Mouse (Mus musculus) G1E (cell line): ENCODE measurements around the gene Cnksr1. TPM values are rescaled to one million over a fixed set of nuclear protein-coding genes. Genes with fewer than 3 reads are reported as not detected.

ENCODE experiments used
- ATAC-seq: 2 replicates; pipeline ENCODE4 v1.8.0; 2016; ENCODE audit warnings: mild to moderate bottlenecking; ENCODE audit not compliant: insufficient number of reproducible peaks, poor library complexity, low FRiP score, severe bottlenecking; ENCODE audit errors: extremely low read depth
- DNase-seq: peaks from one replicate; pipeline ENCODE4 v3.0.0; 2012; ENCODE audit warnings: low spot score
- H3K27me3 ChIP-seq: 2 replicates; pipeline ENCODE4 v1.6.1; 2012; ENCODE audit warnings: mild to moderate bottlenecking, low read length, inconsistent platforms; ENCODE audit not compliant: insufficient read depth
- H3K36me3 ChIP-seq: replicated peaks from 2 replicates; pipeline ENCODE3; 2012; ENCODE audit warnings: mild to moderate bottlenecking, inconsistent platforms
- H3K4me1 ChIP-seq: 2 replicates; pipeline ENCODE4 v1.6.1; 2012; ENCODE audit warnings: low read depth, low read length, inconsistent platforms, mixed read lengths; ENCODE audit not compliant: insufficient read depth
- H3K4me3 ChIP-seq: 2 replicates; pipeline ENCODE4 v1.5.1; 2012; ENCODE audit warnings: low read depth, mild to moderate bottlenecking, inconsistent platforms, low read length, moderate library complexity, mixed read lengths
- H3K9me3 ChIP-seq: replicated peaks from 2 replicates; pipeline ENCODE4 v1.6.1; 2012; ENCODE audit warnings: inconsistent platforms
- CTCF ChIP-seq: IDR thresholded peaks from 2 replicates; pipeline ENCODE4 v1.5.1; 2012; ENCODE audit warnings: low read depth, low read length, inconsistent platforms, mixed read lengths
- GATA1 ChIP-seq: IDR thresholded peaks from 2 replicates; pipeline ENCODE4 v1.6.1; 2012; ENCODE audit warnings: borderline replicate concordance, low read length, inconsistent platforms, mixed read lengths
- GATA2 ChIP-seq: IDR thresholded peaks from 2 replicates; pipeline ENCODE4 v1.6.1; 2012; ENCODE audit warnings: low read depth, low read length, inconsistent platforms, borderline replicate concordance
- POLR2AphosphoS5 ChIP-seq: IDR thresholded peaks from 2 replicates; pipeline ENCODE4 v1.6.1; 2012; ENCODE audit warnings: low read depth, low read length, inconsistent platforms; ENCODE audit not compliant: insufficient replicate concordance
- TAL1 ChIP-seq: conservative IDR thresholded peaks from 2 replicates; pipeline ENCODE4 v1.6.1; 2012; ENCODE audit warnings: low read depth, low read length, inconsistent platforms, mixed read lengths
- polyA plus RNA-seq: library from polyadenylated mRNA; stranded (reverse); fragments of >175 nt; gene quantifications from 2 replicates; pipeline ENCODE4 v1.2.3, GENCODE M21; 2012
- total RNA-seq, 2 experiments: library from RNA; stranded (forward) in 1 of 2; stranded (reverse) in 1 of 2; fragments of 200-1000 nt in 1 of 2; fragments of >200 nt in 1 of 2; fragmentation: Nextera tagmentation in 1 of 2; gene quantifications; 2 replicates each; pipeline ENCODE4 v1.2.3; 2014 to 2017

The Cnksr1 gene
- total and polyA plus RNA-seq, 3 experiments, result 0.44 TPM; not detected in 2

GRCm38 (mm10) chr4:134183711-134184110 lies 54.5 kb downstream of the Cnksr1 start:
- no peak overlapping the region for H3K4me3 ChIP-seq
- TF ChIP-seq POLR2AphosphoS5 (no peak), GATA1 (no peak), GATA2 (no peak), CTCF (no peak), TAL1 (no peak)
- ATAC-seq, result no peak
- H3K27me3 ChIP-seq, result no peaks in the 10 kb centered on the region
- DNase-seq, result no peak
- peaks cover 52% of the 10 kb centered on the region for H3K36me3 ChIP-seq
- H3K9me3 ChIP-seq, result no peaks in the 10 kb centered on the region
- H3K4me1 ChIP-seq, result peaks cover 48% of the 10 kb centered on the region

DNA sequence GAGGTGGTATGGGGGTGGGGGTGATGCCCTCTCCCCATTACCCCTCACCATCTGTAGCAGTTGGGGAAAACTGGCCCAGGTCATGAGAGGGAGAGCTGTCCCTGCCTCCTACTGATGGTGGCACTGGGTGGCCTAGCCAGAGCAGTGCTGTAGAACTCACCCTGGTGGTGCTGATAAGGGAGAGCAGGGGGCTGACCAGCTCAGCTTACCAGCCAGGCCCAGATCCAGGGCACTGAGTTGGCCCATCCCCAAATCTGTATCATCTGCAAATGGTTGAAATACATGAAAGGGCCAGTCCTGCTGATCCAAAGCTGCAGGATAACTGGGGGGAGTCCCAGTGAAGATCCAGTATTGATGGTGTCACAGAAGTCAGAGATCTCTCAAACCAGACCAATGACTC lies 56.4 kb downstream of the Cnksr1 start:
- no peaks in the 10 kb centered on the region for H3K9me3 ChIP-seq
- ATAC-seq (no peak), DNase-seq (no peak)
- peaks cover 42% of the 10 kb centered on the region for H3K4me1 ChIP-seq
- no peak overlapping the region for H3K4me3 ChIP-seq
- no peak for TF ChIP-seq TAL1
- no peak for TF ChIP-seq GATA2
- TF ChIP-seq POLR2AphosphoS5, result no peak
- no peak for TF ChIP-seq CTCF
- TF ChIP-seq GATA1, result no peak
- H3K27me3 ChIP-seq, result no peaks in the 10 kb centered on the region
- peaks cover 60% of the 10 kb centered on the region for H3K36me3 ChIP-seq

DNA sequence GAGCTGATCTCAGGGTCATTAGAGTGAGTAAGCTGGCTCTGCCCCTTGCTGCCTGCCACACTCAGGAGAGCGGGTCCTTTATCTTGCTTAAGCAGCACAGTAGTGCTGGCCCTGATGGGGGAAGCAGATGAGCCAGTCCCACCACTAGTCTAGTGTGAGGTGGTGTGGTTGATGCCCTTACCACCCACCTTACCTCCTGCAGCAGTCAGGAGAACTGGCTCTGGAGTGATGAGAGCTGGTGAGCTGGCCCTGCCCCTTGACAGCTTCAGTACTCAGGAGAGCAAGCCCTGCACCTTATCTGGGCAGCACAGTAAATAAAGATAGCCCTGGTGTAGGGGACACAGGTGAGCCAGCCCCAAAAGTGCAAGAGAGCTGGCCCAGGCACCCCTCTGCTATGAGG lies 57.1 kb downstream of the Cnksr1 start:
- Histone ChIP-seq H3K4me1 (peaks cover 39% of the 10 kb centered on the region), H3K4me3 (no peak overlapping the region), H3K36me3 (peaks cover 67% of the 10 kb centered on the region), H3K9me3 (no peaks in the 10 kb centered on the region), H3K27me3 (no peaks in the 10 kb centered on the region)
- DNase-seq (no peak), ATAC-seq (no peak)
- no peak for TF ChIP-seq TAL1
- TF ChIP-seq GATA1, result no peak
- no peak for TF ChIP-seq POLR2AphosphoS5
- no peak for TF ChIP-seq CTCF
- TF ChIP-seq GATA2, result no peak

Other genes starting within 250 kb of the Cnksr1 start
- gene Dhdds, start 237.5 kb downstream of the Cnksr1 start, total RNA-seq (2014; fragmentation: Nextera tagmentation), result 21.1 and 21.7 TPM in 2 replicates
- 12.5 and 13.4 TPM in 2 replicates for gene Dhdds, start 237.5 kb downstream of the Cnksr1 start, total RNA-seq (2017)
- 14.5 and 14.9 TPM in 2 replicates for gene Dhdds, start 237.5 kb downstream of the Cnksr1 start, polyA plus RNA-seq
- gene Lin28a, start 219.6 kb downstream of the Cnksr1 start, total RNA-seq (2014; fragmentation: Nextera tagmentation), result not detected in 2 replicates
- 0.06 and 0.11 TPM in 2 replicates for gene Lin28a, start 219.6 kb downstream of the Cnksr1 start, total RNA-seq (2017)
- not detected in 2 replicates for gene Lin28a, start 219.6 kb downstream of the Cnksr1 start, polyA plus RNA-seq
- not detected in 2 replicates for gene Zfp683, start 184.6 kb downstream of the Cnksr1 start, total RNA-seq (2014; fragmentation: Nextera tagmentation)
- gene Zfp683, start 184.6 kb downstream of the Cnksr1 start, total RNA-seq (2017), result not detected in 2 replicates
- not detected in 2 replicates for gene Zfp683, start 184.6 kb downstream of the Cnksr1 start, polyA plus RNA-seq
- gene Crybg2, start 177.6 kb downstream of the Cnksr1 start, total RNA-seq (2014; fragmentation: Nextera tagmentation), result 0.29 TPM in 1 of 2 replicates, not detected in the other
- gene Crybg2, start 177.6 kb downstream of the Cnksr1 start, total RNA-seq (2017), result 0.12 and 0.60 TPM in 2 replicates
- 0.46 and 0.83 TPM in 2 replicates for gene Crybg2, start 177.6 kb downstream of the Cnksr1 start, polyA plus RNA-seq
- 1.7 and 2.0 TPM in 2 replicates for gene Cd52, start 143.3 kb downstream of the Cnksr1 start, total RNA-seq (2014; fragmentation: Nextera tagmentation)
- 17.5 and 21.1 TPM in 2 replicates for gene Cd52, start 143.3 kb downstream of the Cnksr1 start, total RNA-seq (2017)
- 1.0 and 1.3 TPM in 2 replicates for gene Cd52, start 143.3 kb downstream of the Cnksr1 start, polyA plus RNA-seq
- 6.0 and 13.8 TPM in 2 replicates for gene Ubxn11, start 135.8 kb downstream of the Cnksr1 start, total RNA-seq (2014; fragmentation: Nextera tagmentation)
- gene Ubxn11, start 135.8 kb downstream of the Cnksr1 start, total RNA-seq (2017), result 3.4 and 3.9 TPM in 2 replicates
- gene Ubxn11, start 135.8 kb downstream of the Cnksr1 start, polyA plus RNA-seq, result 11.3 and 13.2 TPM in 2 replicates
- gene Sh3bgrl3, start 109.6 kb downstream of the Cnksr1 start, total RNA-seq (2014; fragmentation: Nextera tagmentation), result 76.6 and 110 TPM in 2 replicates
- 98.4 and 105 TPM in 2 replicates for gene Sh3bgrl3, start 109.6 kb downstream of the Cnksr1 start, total RNA-seq (2017)
- 111 and 202 TPM in 2 replicates for gene Sh3bgrl3, start 109.6 kb downstream of the Cnksr1 start, polyA plus RNA-seq
- 31.4 and 41.7 TPM in 2 replicates for gene Cep85, start 51.3 kb downstream of the Cnksr1 start, total RNA-seq (2014; fragmentation: Nextera tagmentation)
- 47.4 and 64.4 TPM in 2 replicates for gene Cep85, start 51.3 kb downstream of the Cnksr1 start, total RNA-seq (2017)
- 54.9 and 81.9 TPM in 2 replicates for gene Cep85, start 51.3 kb downstream of the Cnksr1 start, polyA plus RNA-seq
- not detected in 2 replicates for gene Gm7534, start 35.4 kb downstream of the Cnksr1 start, total RNA-seq (2014; fragmentation: Nextera tagmentation)
- gene Gm7534, start 35.4 kb downstream of the Cnksr1 start, total RNA-seq (2017), result 0.05 TPM in 1 of 2 replicates, not detected in the other
- not detected in 2 replicates for gene Gm7534, start 35.4 kb downstream of the Cnksr1 start, polyA plus RNA-seq
- not detected in 2 replicates for gene Catsper4, start 11.0 kb downstream of the Cnksr1 start, total RNA-seq (2014; fragmentation: Nextera tagmentation)
- not detected in 2 replicates for gene Catsper4, start 11.0 kb downstream of the Cnksr1 start, total RNA-seq (2017)
- gene Catsper4, start 11.0 kb downstream of the Cnksr1 start, polyA plus RNA-seq, result not detected in 2 replicates
- gene E130218I03Rik, start 5.3 kb upstream of the Cnksr1 start, total RNA-seq (2014; fragmentation: Nextera tagmentation), result not detected in 2 replicates
- 0.16 and 0.23 TPM in 2 replicates for gene E130218I03Rik, start 5.3 kb upstream of the Cnksr1 start, total RNA-seq (2017)
- gene E130218I03Rik, start 5.3 kb upstream of the Cnksr1 start, polyA plus RNA-seq, result 0.11 and 0.19 TPM in 2 replicates
- 9.0 and 10.2 TPM in 2 replicates for gene Zfp593, start 7.2 kb upstream of the Cnksr1 start, total RNA-seq (2014; fragmentation: Nextera tagmentation)
- gene Zfp593, start 7.2 kb upstream of the Cnksr1 start, total RNA-seq (2017), result 9.8 and 10.7 TPM in 2 replicates
- 41.8 and 52.9 TPM in 2 replicates for gene Zfp593, start 7.2 kb upstream of the Cnksr1 start, polyA plus RNA-seq
- not detected in 2 replicates for gene Gm30191, start 8.5 kb upstream of the Cnksr1 start, total RNA-seq (2014; fragmentation: Nextera tagmentation)
- gene Gm30191, start 8.5 kb upstream of the Cnksr1 start, total RNA-seq (2017), result not detected in 2 replicates
- not detected in 2 replicates for gene Gm30191, start 8.5 kb upstream of the Cnksr1 start, polyA plus RNA-seq
- gene Grrp1, start 15.7 kb upstream of the Cnksr1 start, total RNA-seq (2014; fragmentation: Nextera tagmentation), result not detected in 2 replicates
- not detected in 2 replicates for gene Grrp1, start 15.7 kb upstream of the Cnksr1 start, total RNA-seq (2017)
- not detected in 2 replicates for gene Grrp1, start 15.7 kb upstream of the Cnksr1 start, polyA plus RNA-seq
- gene Pdik1l, start 49.5 kb upstream of the Cnksr1 start, total RNA-seq (2014; fragmentation: Nextera tagmentation), result 40.5 and 42.9 TPM in 2 replicates
- gene Pdik1l, start 49.5 kb upstream of the Cnksr1 start, total RNA-seq (2017), result 43.3 and 53.2 TPM in 2 replicates
- gene Pdik1l, start 49.5 kb upstream of the Cnksr1 start, polyA plus RNA-seq, result 3.2 and 4.0 TPM in 2 replicates
- not detected in 2 replicates for gene Trim63, start 76.7 kb upstream of the Cnksr1 start, total RNA-seq (2014; fragmentation: Nextera tagmentation)
- gene Trim63, start 76.7 kb upstream of the Cnksr1 start, total RNA-seq (2017), result not detected in 2 replicates
- not detected in 2 replicates for gene Trim63, start 76.7 kb upstream of the Cnksr1 start, polyA plus RNA-seq
- 3.8 and 4.6 TPM in 2 replicates for gene Slc30a2, start 104.8 kb upstream of the Cnksr1 start, total RNA-seq (2014; fragmentation: Nextera tagmentation)
- gene Slc30a2, start 104.8 kb upstream of the Cnksr1 start, total RNA-seq (2017), result 5.6 and 6.1 TPM in 2 replicates
- gene Slc30a2, start 104.8 kb upstream of the Cnksr1 start, polyA plus RNA-seq, result 4.7 and 8.2 TPM in 2 replicates
- not detected in 2 replicates for gene Extl1, start 145.5 kb upstream of the Cnksr1 start, total RNA-seq (2014; fragmentation: Nextera tagmentation)
- 0.05 TPM in 1 of 2 replicates, not detected in the other for gene Extl1, start 145.5 kb upstream of the Cnksr1 start, total RNA-seq (2017)
- not detected in 2 replicates for gene Extl1, start 145.5 kb upstream of the Cnksr1 start, polyA plus RNA-seq
- gene Pafah2, start 157.9 kb upstream of the Cnksr1 start, total RNA-seq (2014; fragmentation: Nextera tagmentation), result 15.1 and 16.3 TPM in 2 replicates
- gene Pafah2, start 157.9 kb upstream of the Cnksr1 start, total RNA-seq (2017), result 45.9 and 48.0 TPM in 2 replicates
- gene Pafah2, start 157.9 kb upstream of the Cnksr1 start, polyA plus RNA-seq, result 10.2 and 14.9 TPM in 2 replicates
- gene Stmn1, start 229.9 kb upstream of the Cnksr1 start, total RNA-seq (2014; fragmentation: Nextera tagmentation), result 171 and 196 TPM in 2 replicates
- 804 and 935 TPM in 2 replicates for gene Stmn1, start 229.9 kb upstream of the Cnksr1 start, total RNA-seq (2017)
- gene Stmn1, start 229.9 kb upstream of the Cnksr1 start, polyA plus RNA-seq, result 93.2 and 179 TPM in 2 replicates